Mouse (Mus musculus) bone marrow macrophage, adult 2 months (primary cell): ENCODE data around the gene Samd4b. TPM values are rescaled to one million over a fixed set of nuclear protein-coding genes. Genes with fewer than 3 reads are reported as not detected.

Experiments used
- H3K27ac ChIP-seq: 2 replicates; pipeline ENCODE4 v1.5.1; 2012; ENCODE audit warnings: low read depth, low read length; ENCODE audit not compliant: insufficient read depth
- H3K4me1 ChIP-seq: 2 replicates; pipeline ENCODE4 v1.6.1; 2012; ENCODE audit warnings: low read length; ENCODE audit not compliant: control insufficient read depth, insufficient read depth
- H3K4me3 ChIP-seq: 2 replicates; pipeline ENCODE4 v1.5.1; 2012; ENCODE audit warnings: mild to moderate bottlenecking, low read length, moderate library complexity; ENCODE audit not compliant: insufficient read depth
- CTCF ChIP-seq: IDR thresholded peaks from 2 replicates; pipeline ENCODE4 v1.5.1; 2012; ENCODE audit warnings: low read depth, mild to moderate bottlenecking, low read length, moderate library complexity
- POLR2A ChIP-seq: IDR thresholded peaks from 2 replicates; pipeline ENCODE4 v1.6.1; 2012; ENCODE audit warnings: mild to moderate bottlenecking, low read depth, low read length, borderline replicate concordance
- polyA plus RNA-seq: library from polyadenylated mRNA; stranded (reverse); fragments of >200 nt; gene quantifications from 2 replicates; pipeline ENCODE4 v1.2.4, GENCODE M21; 2012; ENCODE audit not compliant: missing spikeins, insufficient read depth, insufficient read length

Samd4b gene
- polyA plus RNA-seq, 1 experiment, result 47.4 TPM

DNA sequence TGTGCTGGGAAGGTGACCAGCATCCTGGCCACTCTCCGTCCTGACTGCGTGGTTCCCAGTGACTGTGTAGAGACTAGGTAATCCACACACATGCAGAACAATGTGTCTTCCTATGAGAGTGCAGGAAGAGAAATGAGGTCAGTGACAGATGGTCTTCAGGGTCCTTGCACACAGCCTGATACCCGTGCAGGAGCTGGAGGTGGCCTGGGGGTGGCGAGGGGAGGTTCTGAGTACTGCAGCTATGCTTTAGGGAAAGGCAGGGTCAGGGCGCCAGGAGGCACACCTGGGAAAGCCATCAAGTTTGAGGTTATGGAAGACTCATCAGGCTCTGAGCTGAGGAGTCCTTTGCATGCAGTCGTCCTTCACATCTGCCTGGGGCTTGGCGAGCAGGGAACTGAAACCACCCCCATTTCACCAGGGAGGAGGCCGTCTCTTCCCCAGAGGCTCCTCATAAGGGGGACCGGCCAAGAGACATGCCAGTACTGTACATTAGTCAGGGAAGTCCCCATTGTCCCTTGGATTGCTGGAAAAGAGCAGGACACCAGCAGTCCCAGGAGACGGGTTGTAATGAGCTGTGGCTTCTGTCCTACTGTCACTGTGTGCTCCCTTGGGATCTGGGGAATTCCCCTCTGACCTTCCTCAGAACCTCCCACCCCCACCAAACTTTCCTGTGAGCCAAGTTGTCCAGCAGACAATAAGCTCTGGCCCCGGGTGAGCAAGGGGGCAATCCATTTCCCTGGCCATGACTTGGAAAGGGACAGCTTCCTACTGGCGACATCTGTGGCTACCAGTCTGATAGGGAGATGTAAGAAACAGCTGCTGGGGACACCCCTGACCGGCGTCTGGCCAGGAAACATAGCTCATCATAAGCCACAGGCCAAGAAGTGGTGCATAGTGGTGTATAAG, 4.5 kb downstream of the Samd4b start:
- TF ChIP-seq POLR2A (no peak), CTCF (no peak)
- Histone ChIP-seq H3K4me1 (peaks cover 40% of the 10 kb centered on the region), H3K27ac (peak overlapping the region; percentile 7; the same call in 1 of the 2 replicates), H3K4me3 (no peak overlapping the region)

- H3K27ac ChIP-seq, result no peak overlapping the region
- H3K4me1 ChIP-seq, result peaks cover 42% of the 10 kb centered on the region
- H3K4me3 ChIP-seq, result no peak overlapping the region
- TF ChIP-seq POLR2A (no peak), CTCF (no peak)
Observed at GRCm38 (mm10) chr7:28591862-28592261, 6.1 kb downstream of the Samd4b start.

DNA sequence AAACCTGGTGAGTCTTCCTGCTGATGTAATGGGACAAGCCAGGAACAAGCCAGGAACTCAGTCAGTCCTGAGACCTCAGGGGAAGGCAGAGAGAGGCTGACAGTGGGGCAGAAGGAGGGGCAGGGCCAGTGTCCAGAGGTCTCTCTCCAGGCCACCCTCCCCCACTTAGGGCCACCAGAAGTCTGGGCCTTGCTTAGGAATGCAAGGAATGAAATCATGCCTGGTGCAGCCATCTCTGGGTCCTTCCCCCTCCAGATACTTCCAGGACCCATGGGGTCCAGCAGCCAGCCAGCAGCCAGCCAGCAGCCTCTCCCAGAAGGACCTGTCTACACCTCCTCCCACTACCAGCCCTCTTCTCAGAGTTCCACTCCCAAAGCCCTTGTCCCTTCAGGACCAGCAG, 10.3 kb downstream of the Samd4b start:
- Histone ChIP-seq H3K4me3 (no peak overlapping the region), H3K4me1 (peaks cover 39% of the 10 kb centered on the region), H3K27ac (no peak overlapping the region)
- TF ChIP-seq POLR2A (no peak), CTCF (no peak)

DNA sequence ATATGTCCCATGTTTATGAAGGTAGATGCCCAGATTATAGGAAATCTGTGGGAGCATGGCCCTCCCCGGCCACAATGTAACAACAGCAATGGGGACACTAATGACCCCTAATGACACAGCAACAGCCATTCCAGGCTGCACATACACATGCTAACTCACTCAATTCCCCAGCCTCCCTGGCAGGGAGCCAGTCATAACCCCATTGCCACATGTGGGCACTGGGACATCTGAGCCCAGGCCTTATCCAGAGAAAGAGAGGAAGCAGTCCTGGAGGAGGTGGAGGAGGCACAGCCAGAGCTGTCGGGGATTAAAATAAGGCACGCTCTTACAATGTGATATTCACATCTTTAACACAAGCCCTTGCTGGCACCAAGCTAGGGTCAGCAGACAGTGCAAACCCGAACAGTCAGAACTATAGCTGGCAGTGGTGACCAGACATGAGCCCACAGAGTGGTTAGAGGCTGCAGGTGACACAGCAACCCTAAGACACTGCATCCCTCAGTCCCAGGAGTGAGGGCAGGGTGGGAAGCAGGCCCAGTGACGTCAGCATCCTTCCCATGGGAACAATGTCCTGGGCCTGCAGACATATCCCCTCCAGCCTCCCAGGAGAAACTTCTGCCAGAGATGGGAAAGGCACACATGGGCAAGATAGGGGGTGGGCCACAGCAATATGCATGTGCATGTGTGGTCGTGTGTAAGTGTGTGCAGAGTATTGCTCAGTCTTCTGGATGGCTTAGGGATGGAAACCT, 11.1 kb downstream of the Samd4b start:
- Histone ChIP-seq H3K4me1 (peaks cover 39% of the 10 kb centered on the region), H3K4me3 (no peak overlapping the region), H3K27ac (no peak overlapping the region)
- TF ChIP-seq CTCF (no peak), POLR2A (no peak)

- Histone ChIP-seq H3K4me3 (no peak overlapping the region), H3K27ac (no peak overlapping the region), H3K4me1 (peaks cover 37% of the 10 kb centered on the region)
- no peak for TF ChIP-seq POLR2A
- TF ChIP-seq CTCF, result no peak
Observed at GRCm38 (mm10) chr7:28585001-28585400, 12.9 kb downstream of the Samd4b start.

DNA sequence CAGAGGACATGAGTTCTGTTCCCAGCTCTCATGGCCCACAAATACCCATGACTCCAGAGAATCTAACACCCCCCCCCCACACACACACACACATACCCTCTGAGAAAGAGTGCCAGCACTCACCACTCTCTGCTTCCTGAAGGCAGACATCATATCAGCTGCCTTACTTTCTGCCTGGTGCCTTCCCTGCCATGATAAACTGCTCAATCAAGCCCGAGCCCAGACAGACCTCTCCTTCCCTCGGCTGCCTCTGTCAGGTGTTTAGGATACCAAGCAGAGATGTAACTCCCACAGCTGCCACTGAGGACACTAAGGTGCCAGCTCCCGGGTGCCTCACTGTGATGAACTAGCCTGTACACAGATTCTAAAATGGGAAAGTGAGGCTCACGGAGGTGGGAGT, 13.5 kb downstream of the Samd4b start:
- H3K4me1 ChIP-seq, result peaks cover 40% of the 10 kb centered on the region
- H3K4me3 ChIP-seq, result no peak overlapping the region

DNA sequence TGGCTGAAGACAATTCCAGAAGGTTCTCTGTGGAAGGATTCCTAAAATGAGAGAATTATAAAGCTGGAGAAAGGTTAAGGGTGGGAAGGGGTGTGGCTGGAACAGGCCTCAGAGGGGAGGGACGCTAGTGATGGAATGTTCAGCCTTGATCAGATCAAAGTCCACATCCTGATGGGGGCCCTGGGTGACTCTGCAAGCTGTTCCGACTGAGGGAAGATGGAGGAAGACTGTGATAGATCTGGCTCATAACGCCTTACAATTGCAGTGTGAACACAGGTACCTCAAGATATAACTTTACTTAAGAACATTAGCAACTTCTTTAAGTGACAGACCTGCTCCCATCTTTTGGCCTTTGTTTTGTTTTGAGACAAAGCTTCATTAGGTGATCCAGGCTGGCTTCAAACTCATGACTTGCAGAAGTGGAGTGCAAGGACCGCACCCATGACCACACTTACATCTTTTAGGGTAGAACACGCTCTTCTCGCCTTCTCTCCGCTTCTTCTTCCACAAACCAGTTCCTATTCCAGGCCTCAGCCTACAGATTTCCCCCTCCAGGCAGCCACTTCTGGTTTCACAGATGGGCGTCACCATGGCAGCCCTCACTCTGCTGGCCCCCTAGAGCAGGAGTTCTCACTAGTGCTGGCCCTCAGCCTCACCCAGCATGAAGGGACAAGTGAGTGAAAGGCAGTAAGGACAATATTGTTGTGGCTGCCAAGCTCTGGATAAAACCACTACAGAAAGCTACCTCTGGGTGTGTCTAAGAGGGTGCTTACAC, 14.2 kb downstream of the Samd4b start:
- Histone ChIP-seq H3K4me3 (no peak overlapping the region), H3K4me1 (peaks cover 40% of the 10 kb centered on the region), H3K27ac (peak overlapping the region; percentile 2; the same call in 1 of the 2 replicates)

More for the DNA sequence above, 13.5 kb downstream of the Samd4b start:
- H3K27ac ChIP-seq, result no peak overlapping the region
- no peak for TF ChIP-seq CTCF
- no peak for TF ChIP-seq POLR2A

GRCm38 (mm10) chr7:28582841-28583240, 15.1 kb downstream of the Samd4b start:
- H3K27ac ChIP-seq, result no peak overlapping the region
- TF ChIP-seq POLR2A (no peak), CTCF (no peak)
- H3K4me1 ChIP-seq, result peaks cover 44% of the 10 kb centered on the region
- H3K4me3 ChIP-seq, result no peak overlapping the region

More for the DNA sequence above, 14.2 kb downstream of the Samd4b start:
- TF ChIP-seq CTCF (no peak), POLR2A (no peak)

GRCm38 (mm10) chr7:28581721-28582120, 16.2 kb downstream of the Samd4b start:
- TF ChIP-seq CTCF, result no peak
- TF ChIP-seq POLR2A, result no peak
- H3K4me1 ChIP-seq, result peaks cover 37% of the 10 kb centered on the region
- H3K27ac ChIP-seq, result no peak overlapping the region
- no peak overlapping the region for H3K4me3 ChIP-seq

DNA sequence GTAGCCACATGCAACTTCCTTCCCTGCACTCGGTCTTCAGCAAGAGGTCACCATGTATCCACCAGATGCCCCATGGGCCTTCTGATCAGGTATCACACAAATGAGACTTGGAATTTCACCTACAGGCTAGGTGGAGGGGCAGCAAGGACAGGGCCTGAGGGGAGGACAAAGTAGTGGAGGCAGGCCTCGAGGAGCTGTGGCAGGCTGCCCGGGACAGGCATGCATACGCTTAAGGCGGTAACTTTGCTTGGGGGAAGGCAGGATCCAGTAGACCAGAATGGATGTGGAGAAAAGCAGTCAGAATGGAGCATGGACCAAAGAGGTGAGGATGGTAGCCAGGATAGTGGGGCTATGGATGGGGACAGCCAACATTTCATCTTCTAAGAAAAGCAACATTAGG, 18.1 kb downstream of the Samd4b start:
- Histone ChIP-seq H3K27ac (no peak overlapping the region), H3K4me3 (no peak overlapping the region), H3K4me1 (peaks cover 23% of the 10 kb centered on the region)
- no peak for TF ChIP-seq POLR2A
- no peak for TF ChIP-seq CTCF
